Comparison of ENCODE assay signal across 8 mouse cellular contexts in genomic region chr12:112576341-112576740, GRCm38 (mm10). TPM values are rescaled to one million over a fixed set of nuclear protein-coding genes. Genes with fewer than 3 reads are reported as not detected.
DNase-seq lines count a peak whose midpoint lies in the region.

No protein-coding gene starts in this region.

- intact Hi-C loops in heart, postnatal 25 days (cut with DNase I): loop anchor here (2.0 kb wide), 1 partner anchor 18 kb away; no protein-coding TSS in a partner anchor
- intact Hi-C loops in left cerebral cortex, postnatal 36 days (cut with DNase I): no loop called here

- peak; percentile 97 for DNase-seq in heart, adult 11 months
- no peak for DNase-seq in heart, postnatal 25 days (ENCODE audit: low spot score)
- DNase-seq in right cerebral cortex, adult 18-20 months: peak; percentile 91
- DNase-seq in right cerebral cortex, postnatal 4 days: no peak
- DNase-seq in left cerebral cortex, postnatal 36 days (ENCODE audit: low spot score in 2 of 2): peak; percentile 71 to 81
- DNase-seq in telencephalon, adult 2 months (ENCODE audit: low read depth, low spot score): peak; percentile 92
- DNase-seq in cerebellum, postnatal 4 days (ENCODE audit: low spot score in 2 of 2): no peak
- DNase-seq in adrenal gland, adult 18-20 months (ENCODE audit: low spot score in 2 of 2): no peak

RNA-seq across cellular contexts. Expression of gene Inf2, which starts 12.2 kb away (rescaled TPM):
- 10 to 100 TPM; 15.8 to 20.0 TPM for total RNA-seq in heart, postnatal 25 days (2021)
- total RNA-seq in left cerebral cortex, postnatal 36 days (2021): 100 to 1,000 TPM; 128 to 143 TPM
- total RNA-seq in adrenal gland, adult 18-20 months (2021): 10 to 100 TPM; 25.2 to 29.7 TPM

RNA-seq across cellular contexts. Expression of gene Adssl1, which starts 43.5 kb away (rescaled TPM):
- 100 to 1,000 TPM; 147 TPM for total RNA-seq in heart, postnatal 25 days (2021)
- 10 to 100 TPM; 14.3 to 25.8 TPM for total RNA-seq in left cerebral cortex, postnatal 36 days (2021)
- total RNA-seq in adrenal gland, adult 18-20 months (2021): 10 to 100 TPM; 17.1 to 31.3 TPM

RNA-seq across cellular contexts. Expression of gene Tmem179, which starts 59.8 kb away (rescaled TPM):
- not detected for total RNA-seq in heart, postnatal 25 days (2021)
- 100 to 1,000 TPM; 120 to 140 TPM for total RNA-seq in left cerebral cortex, postnatal 36 days (2021)
- 1 to 10 TPM; 6.5 to 8.5 TPM for total RNA-seq in adrenal gland, adult 18-20 months (2021)

Comparison
In these comparisons a context has a peak if more than half of its experiments do, and no peak if none do; other contexts are left out.
1. DNase-seq: peak in heart, adult 11 months (single experiment), right cerebral cortex, adult 18-20 months (single experiment), left cerebral cortex, postnatal 36 days (2 of 2) and telencephalon, adult 2 months (single experiment); none in heart, postnatal 25 days (single experiment), right cerebral cortex, postnatal 4 days (single experiment), cerebellum, postnatal 4 days (0 of 2) and adrenal gland, adult 18-20 months (0 of 2).
2. RNA of gene Inf2, which starts 12.2 kb away (total RNA-seq): 128 to 143 TPM in left cerebral cortex, postnatal 36 days; 25.2 to 29.7 TPM in adrenal gland, adult 18-20 months and 15.8 to 20.0 TPM in heart, postnatal 25 days; every median in the first group is over 4 times any median in the second.
3. RNA of gene Adssl1, which starts 43.5 kb away (total RNA-seq): 147 TPM in heart, postnatal 25 days; 17.1 to 31.3 TPM in adrenal gland, adult 18-20 months and 14.3 to 25.8 TPM in left cerebral cortex, postnatal 36 days; every median in the first group is over 4 times any median in the second.
4. RNA of gene Tmem179, which starts 59.8 kb away (total RNA-seq): 120 to 140 TPM in left cerebral cortex, postnatal 36 days; 6.5 to 8.5 TPM in adrenal gland, adult 18-20 months and not detected in heart, postnatal 25 days; every median in the first group is over 10 times any median in the second.